Mouse (Mus musculus) midbrain, embryonic 11.5 days (tissue): ENCODE results near the gene Mphosph9. TPM values are rescaled to one million over a fixed set of nuclear protein-coding genes. Genes with fewer than 3 reads are reported as not detected.

ENCODE experiments used
- ATAC-seq: fragments of 200-750 bp; cut with Nextera tagmentation; 2 replicates; pipeline ENCODE4 v1.8.0; 2017; ENCODE audit warnings: moderate TSS enrichment, moderate library complexity; ENCODE audit not compliant: low FRiP score
- DNase-seq: peaks from one replicate; pipeline ENCODE4 v3.0.0; 2015; ENCODE audit warnings: low spot score; ENCODE audit errors: missing footprints
- H3K27ac ChIP-seq: fragments of 300-500 bp; sonication (generic); 2 replicates; pipeline ENCODE4 v1.5.1; 2014; ENCODE audit warnings: low read depth, low read length
- H3K27me3 ChIP-seq: fragments of 300-500 bp; sonication (generic); 2 replicates; pipeline ENCODE4 v1.6.1; 2014; ENCODE audit warnings: mild to moderate bottlenecking, low read length, moderate library complexity, mixed read lengths; ENCODE audit not compliant: control insufficient read depth, insufficient read depth
- H3K36me3 ChIP-seq: fragments of 300-500 bp; sonication (generic); 2 replicates; pipeline ENCODE4 v1.6.1; 2014; ENCODE audit warnings: mild to moderate bottlenecking, low read length, moderate library complexity, mixed read lengths; ENCODE audit not compliant: control insufficient read depth, insufficient read depth
- H3K4me1 ChIP-seq: fragments of 300-500 bp; sonication (generic); 2 replicates; pipeline ENCODE4 v1.6.1; 2014; ENCODE audit warnings: low read length; ENCODE audit not compliant: control insufficient read depth, insufficient read depth
- H3K4me2 ChIP-seq: fragments of 300-500 bp; sonication (generic); 2 replicates; pipeline ENCODE4 v1.6.1; 2014; ENCODE audit warnings: mild to moderate bottlenecking, moderate library complexity
- H3K4me3 ChIP-seq: fragments of 300-500 bp; sonication (generic); 2 replicates; pipeline ENCODE4 v1.5.1; 2014; ENCODE audit warnings: low read depth, low read length
- H3K9ac ChIP-seq: fragments of 300-500 bp; sonication (generic); 2 replicates; pipeline ENCODE4 v1.6.1; 2014; ENCODE audit warnings: low read length
- H3K9me3 ChIP-seq: fragments of 300-500 bp; sonication (generic); 2 replicates; pipeline ENCODE4 v1.6.1; 2016; ENCODE audit warnings: low read length; ENCODE audit not compliant: control insufficient read depth
- WGBS: fragments of 180-500 bp; shearing (Covaris S2); extraction: QIAGEN DNeasy Blood & Tissue Kit; methylation state at CpG from one replicate; pipeline ENCODE4 v1.1.7; 2014; 5-methylcytosine and 5-hydroxymethylcytosine counted together
- polyA plus RNA-seq: library from polyadenylated mRNA; unstranded; fragments of >200 nt; fragmentation: Nextera tagmentation; extraction: Ambion mirVana; gene quantifications from 2 replicates; pipeline ENCODE4 v1.2.1, GENCODE M21; 2014

Gene Mphosph9
- polyA plus RNA-seq, 1 experiment from 2014 or later: 12.3 TPM

- Histone ChIP-seq H3K27ac (no peak overlapping the region), H3K4me3 (no peak overlapping the region), H3K27me3 (no peaks in the 10 kb centered on the region), H3K9me3 (no peaks in the 10 kb centered on the region), H3K4me1 (peaks cover 8% of the 10 kb centered on the region), H3K36me3 (no peaks in the 10 kb centered on the region; the same call in 1 of the 2 replicates), H3K4me2 (no peak overlapping the region), H3K9ac (no peak overlapping the region)
- ATAC-seq: no peak
- 92% methylated on average over 6 of the region's 6 CpGs for WGBS
- DNase-seq: peak; percentile 33
Measured at GRCm38 (mm10) chr5:124266821-124267220, 61.0 kb downstream of the Mphosph9 start.

DNA sequence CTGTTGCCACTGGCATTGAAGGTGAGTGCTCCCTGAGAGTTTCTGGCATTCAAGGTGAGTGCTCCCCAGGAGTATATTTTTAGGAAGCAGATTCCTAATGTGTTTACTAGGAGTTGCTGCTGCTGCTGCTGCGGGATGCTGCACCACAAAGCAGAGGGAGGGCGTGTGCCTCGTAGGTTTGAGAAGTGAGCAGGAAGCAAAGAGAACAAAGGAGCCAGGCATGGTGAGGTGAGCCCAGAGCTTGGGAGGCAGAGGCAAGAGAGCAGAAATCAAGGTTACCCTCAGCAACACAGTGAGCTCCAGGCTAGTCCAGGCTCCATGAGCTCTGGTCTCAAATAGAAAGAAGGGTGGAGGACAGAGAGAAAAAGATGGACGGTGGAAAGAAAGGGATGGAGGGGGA lies 64.5 kb downstream of the Mphosph9 start:
- ATAC-seq: no peak

DNA sequence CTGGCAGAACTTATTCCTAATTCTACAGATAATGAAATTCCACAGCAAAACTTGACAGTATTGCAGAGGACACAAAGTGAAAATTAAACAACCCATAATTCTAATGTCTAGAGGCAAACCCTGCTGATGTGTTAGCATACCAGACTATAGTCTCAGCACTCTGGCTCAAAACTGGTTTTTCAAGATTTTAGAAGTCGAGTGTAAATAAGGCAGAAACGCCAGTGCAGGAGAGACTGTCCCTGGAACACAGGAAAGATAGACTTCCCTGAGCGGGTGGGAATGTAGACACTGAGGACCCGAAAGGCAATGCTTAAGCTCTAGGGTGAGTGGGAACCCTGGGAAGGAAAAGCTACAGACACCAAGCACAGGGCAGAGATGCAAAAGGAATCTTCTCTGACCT lies 65.7 kb downstream of the Mphosph9 start:
- Histone ChIP-seq H3K27ac (no peak overlapping the region), H3K36me3 (peaks cover 13% of the 10 kb centered on the region), H3K9ac (no peak overlapping the region), H3K4me2 (no peak overlapping the region), H3K9me3 (no peaks in the 10 kb centered on the region), H3K4me3 (no peak overlapping the region), H3K4me1 (no peaks in the 10 kb centered on the region), H3K27me3 (no peaks in the 10 kb centered on the region)
- 90% methylated on average over 4 of the region's 4 CpGs for WGBS
- ATAC-seq (no peak), DNase-seq (no peak)

More for the DNA sequence above, 64.5 kb downstream of the Mphosph9 start:
- no peak overlapping the region for H3K9ac ChIP-seq
- H3K4me1 ChIP-seq: no peaks in the 10 kb centered on the region
- H3K36me3 ChIP-seq: peaks cover 13% of the 10 kb centered on the region
- no peak overlapping the region for H3K4me3 ChIP-seq
- 84% methylated on average over 4 of the region's 4 CpGs for whole genome bisulfite sequencing
- no peaks in the 10 kb centered on the region for H3K9me3 ChIP-seq
- DNase-seq: peak; percentile 21
- no peak overlapping the region for H3K4me2 ChIP-seq
- H3K27me3 ChIP-seq: no peaks in the 10 kb centered on the region
- H3K27ac ChIP-seq: no peak overlapping the region

DNA sequence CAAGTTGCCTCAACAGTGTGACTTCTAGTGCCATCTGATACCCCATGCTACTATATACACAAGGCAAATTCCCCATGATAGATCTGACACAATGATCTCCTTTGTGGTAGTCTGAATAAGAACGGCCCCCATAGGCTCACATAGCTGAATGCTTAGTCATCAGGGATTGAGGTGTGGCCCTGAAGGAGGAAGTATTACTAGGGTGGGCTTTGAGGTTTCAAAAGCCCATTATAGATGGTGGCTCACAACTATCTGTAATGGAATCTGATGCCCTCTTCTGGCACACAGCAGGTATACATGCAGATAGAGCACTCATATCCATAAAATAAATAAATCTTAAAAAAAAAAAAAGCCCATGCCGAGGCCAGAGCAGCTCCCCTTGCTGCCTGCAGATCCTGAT lies 68.6 kb downstream of the Mphosph9 start:
- Histone ChIP-seq H3K36me3 (peaks cover 16% of the 10 kb centered on the region), H3K4me1 (no peaks in the 10 kb centered on the region), H3K9ac (no peak overlapping the region), H3K4me3 (no peak overlapping the region), H3K4me2 (no peak overlapping the region), H3K27ac (no peak overlapping the region), H3K9me3 (no peaks in the 10 kb centered on the region), H3K27me3 (no peaks in the 10 kb centered on the region)
- 87% methylated on average over 2 of the region's 2 CpGs for WGBS
- peak; percentile 49 for DNase-seq
- ATAC-seq: no peak

GRCm38 (mm10) chr5:124258026-124258425 lies 69.7 kb downstream of the Mphosph9 start:
- no peaks in the 10 kb centered on the region for H3K27me3 ChIP-seq
- WGBS: 100% methylated on average over 1 of the region's 1 CpGs
- no peak overlapping the region for H3K4me3 ChIP-seq
- H3K27ac ChIP-seq: no peak overlapping the region
- no peak overlapping the region for H3K9ac ChIP-seq
- no peak overlapping the region for H3K4me2 ChIP-seq
- no peaks in the 10 kb centered on the region for H3K4me1 ChIP-seq
- H3K36me3 ChIP-seq: peaks cover 16% of the 10 kb centered on the region
- no peaks in the 10 kb centered on the region for H3K9me3 ChIP-seq
- DNase-seq (peak; percentile 51), ATAC-seq (no peak)

GRCm38 (mm10) chr5:124255141-124255540 lies 72.6 kb downstream of the Mphosph9 start:
- peak; percentile 59 for DNase-seq
- Histone ChIP-seq H3K4me2 (no peak overlapping the region), H3K36me3 (peaks cover 14% of the 10 kb centered on the region), H3K27ac (no peak overlapping the region), H3K9ac (no peak overlapping the region), H3K9me3 (no peaks in the 10 kb centered on the region), H3K4me3 (no peak overlapping the region), H3K27me3 (no peaks in the 10 kb centered on the region), H3K4me1 (peaks cover 6% of the 10 kb centered on the region; the same call in 1 of the 2 replicates)
- ATAC-seq: no peak
- WGBS: 99% methylated on average over 7 of the region's 7 CpGs

DNA sequence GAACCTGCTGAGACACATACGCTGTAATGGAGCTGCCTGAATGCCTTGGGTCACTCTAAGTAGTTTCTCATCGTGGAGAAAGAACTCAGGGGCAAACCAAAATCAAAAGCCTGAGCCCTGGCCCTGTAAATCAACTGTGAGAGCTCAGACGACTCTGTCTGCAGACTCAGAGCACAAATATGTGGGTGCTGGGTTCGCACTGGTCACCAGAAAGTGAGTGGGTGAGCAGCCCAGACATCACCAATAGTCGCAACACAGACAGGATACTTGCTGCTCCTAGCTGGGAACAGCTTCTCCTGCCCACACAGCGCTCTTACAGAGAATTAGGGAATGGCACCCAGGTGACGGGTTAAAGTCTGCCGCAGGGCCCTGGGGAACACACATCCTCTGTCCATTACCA lies 74.2 kb downstream of the Mphosph9 start:
- ATAC-seq: no peak
- WGBS: 85% methylated on average over 8 of the region's 8 CpGs

GRCm38 (mm10) chr5:124252580-124253320 lies 75.0 kb downstream of the Mphosph9 start:
- no peak for ATAC-seq
- H3K4me2 ChIP-seq: no peak overlapping the region
- WGBS: 92% methylated on average over 13 of the region's 13 CpGs

More for the DNA sequence above, 74.2 kb downstream of the Mphosph9 start:
- peaks cover 11% of the 10 kb centered on the region; the same call in 1 of the 2 replicates for H3K4me1 ChIP-seq
- H3K27me3 ChIP-seq: no peaks in the 10 kb centered on the region
- H3K9ac ChIP-seq: no peak overlapping the region
- H3K27ac ChIP-seq: no peak overlapping the region
- no peak overlapping the region for H3K4me2 ChIP-seq
- H3K4me3 ChIP-seq: no peak overlapping the region
- H3K36me3 ChIP-seq: peaks cover 8% of the 10 kb centered on the region
- no peaks in the 10 kb centered on the region for H3K9me3 ChIP-seq
- peak; percentile 67 for DNase-seq

DNA sequence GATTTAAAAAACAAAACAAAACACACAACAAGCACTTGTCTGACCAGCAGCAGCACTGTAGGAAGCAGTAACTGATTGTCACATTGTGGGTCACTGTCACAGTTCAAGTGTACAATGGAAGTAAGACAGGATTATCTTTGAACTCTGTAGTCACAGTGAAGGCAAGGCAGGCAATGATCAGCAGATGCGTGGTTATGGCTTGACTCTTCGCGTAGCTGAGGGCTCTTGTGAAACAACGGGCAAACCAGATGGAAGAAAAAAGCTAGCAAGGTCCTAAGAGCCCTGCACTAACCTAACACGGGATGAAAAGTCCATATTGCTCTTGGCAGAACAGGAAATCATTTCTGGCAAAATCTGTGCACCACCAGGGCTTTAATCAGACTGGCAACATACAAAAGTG lies 76.7 kb downstream of the Mphosph9 start:
- Histone ChIP-seq H3K9me3 (no peaks in the 10 kb centered on the region), H3K4me2 (no peak overlapping the region), H3K36me3 (0 out of 2 replicates have a peak, but pooled peaks cover 2% of the 10 kb centered on the region), H3K27me3 (no peaks in the 10 kb centered on the region), H3K27ac (no peak overlapping the region), H3K4me1 (peaks cover 26% of the 10 kb centered on the region; the same call in 1 of the 2 replicates), H3K9ac (no peak overlapping the region), H3K4me3 (no peak overlapping the region)
- DNase-seq (peak; percentile 80), ATAC-seq (no peak)
- 84% methylated on average over 5 of the region's 5 CpGs for WGBS

More at GRCm38 (mm10) chr5:124252580-124253320, 75.0 kb downstream of the Mphosph9 start:
- H3K4me3 ChIP-seq: no peak overlapping the region
- H3K36me3 ChIP-seq: peaks cover 5% of the 10 kb centered on the region
- no peaks in the 10 kb centered on the region for H3K9me3 ChIP-seq
- H3K27ac ChIP-seq: no peak overlapping the region
- DNase-seq: no peak
- no peaks in the 10 kb centered on the region for H3K27me3 ChIP-seq
- H3K4me1 ChIP-seq: peaks cover 19% of the 10 kb centered on the region; the same call in 1 of the 2 replicates
- H3K9ac ChIP-seq: no peak overlapping the region
